8 mouse cellular contexts compared by ENCODE assay signal in the genomic region with DNA sequence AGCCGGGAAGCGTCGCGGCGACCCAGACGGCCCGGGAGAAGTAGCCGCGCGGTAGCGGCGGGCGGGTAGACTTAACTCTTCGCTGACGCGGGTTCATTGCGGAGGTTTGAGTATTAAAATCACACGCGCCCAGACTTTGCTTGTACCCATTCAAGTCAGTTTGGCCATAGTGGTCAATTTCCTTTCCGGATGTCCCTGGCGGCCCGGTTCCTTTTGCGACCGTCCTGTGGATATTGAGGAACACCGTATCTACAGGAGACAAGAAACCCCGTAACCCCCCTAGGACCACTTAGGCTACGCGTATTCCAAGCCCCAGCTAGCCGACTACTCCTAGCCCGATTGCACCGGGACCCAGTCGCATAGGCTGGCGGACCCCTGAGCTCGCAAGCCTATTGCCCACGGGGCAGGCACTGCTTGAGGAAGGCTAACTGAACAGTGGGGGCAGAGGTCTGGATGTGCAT. TPM values are rescaled to one million over a fixed set of nuclear protein-coding genes. Genes with fewer than 3 reads are reported as not detected.
DNase-seq lines count a peak whose midpoint lies in the region; ATAC-seq and TF ChIP-seq lines count a peak whose summit lies in the region.

No protein-coding gene starts in this region.

- peak overlapping the region; percentile 100 for H3K4me2 ChIP-seq in hindbrain, embryonic 11.5 days (replicated peaks; ENCODE audit: low read depth, low read length)
- H3K4me2 ChIP-seq in liver, embryonic 15.5 days = peak overlapping the region; percentile 98

- WGBS in heart, embryonic 10.5 days = under 1% methylated on average over 35 of the region's 35 CpGs
- under 1% methylated on average over 35 of the region's 35 CpGs for WGBS in hindbrain, embryonic 11.5 days
- under 1% methylated on average over 35 of the region's 35 CpGs for WGBS in liver, embryonic 15.5 days (ENCODE audit: insufficient replicate concordance)

- no peaks in the 10 kb centered on the region for H3K9me3 ChIP-seq in heart, embryonic 10.5 days
- no peaks in the 10 kb centered on the region for H3K9me3 ChIP-seq in E14TG2a.4 (ENCODE audit: low read length)
- no peaks in the 10 kb centered on the region for H3K9me3 ChIP-seq in hindbrain, embryonic 11.5 days (ENCODE audit: control insufficient read depth, low read length)
- no peaks in the 10 kb centered on the region for H3K9me3 ChIP-seq in liver, embryonic 15.5 days (replicated peaks)

- DNase-seq in heart, embryonic 10.5 days (ENCODE audit: low spot score) = no peak
- DNase-seq in heart, postnatal 36 days = no peak
- peak; percentile 63 for DNase-seq in embryo, embryonic 11 days
- no peak for DNase-seq in hindbrain, embryonic 11.5 days (ENCODE audit: low spot score)
- peak; percentile 21 for DNase-seq in right cerebral cortex, postnatal 4 days

- H3K4me1 ChIP-seq in heart, embryonic 10.5 days = peaks cover 49% of the 10 kb centered on the region
- H3K4me1 ChIP-seq in E14TG2a.4 (replicated peaks; ENCODE audit: low read depth, low read length) = peaks cover 52% of the 10 kb centered on the region
- peaks cover 19% of the 10 kb centered on the region for H3K4me1 ChIP-seq in hindbrain, embryonic 11.5 days (replicated peaks; ENCODE audit: control insufficient read depth, insufficient read depth, low read length)
- peaks cover 56% of the 10 kb centered on the region for H3K4me1 ChIP-seq in liver, embryonic 15.5 days (replicated peaks)

- intact Hi-C loops in heart, postnatal 36 days (cut with DNase I) = no loop called here

- peaks cover 15% of the 10 kb centered on the region for H3K27me3 ChIP-seq in heart, embryonic 10.5 days (ENCODE audit: insufficient read depth, poor library complexity, severe bottlenecking)
- H3K27me3 ChIP-seq in E14TG2a.4 (ENCODE audit: insufficient read depth, low read length) = peaks cover 50% of the 10 kb centered on the region
- peaks cover 29% of the 10 kb centered on the region for H3K27me3 ChIP-seq in hindbrain, embryonic 11.5 days (ENCODE audit: control insufficient read depth, insufficient read depth, low read length)
- peaks cover 62% of the 10 kb centered on the region for H3K27me3 ChIP-seq in liver, embryonic 15.5 days

- peak; percentile 4; the same call in 1 of the 2 replicates for ATAC-seq in hindbrain, embryonic 11.5 days (ENCODE audit: low FRiP score)
- ATAC-seq in liver, embryonic 15.5 days (ENCODE audit: insufficient read depth) = peak; percentile 0; the same call in 1 of the 2 replicates
- no peak for ATAC-seq in megakaryocyte progenitor cell, adult 5-6 weeks (replicated peaks; ENCODE audit: poor library complexity)

- no peak for TF ChIP-seq CTCF in E14TG2a.4 (conservative IDR thresholded peaks at IDR 0.05; ENCODE audit: low read length)

- H3K4me3 ChIP-seq in heart, embryonic 10.5 days = peak overlapping the region; percentile 91
- H3K4me3 ChIP-seq in E14TG2a.4 (replicated peaks; ENCODE audit: low read length) = peak overlapping the region; percentile 90
- peak overlapping the region; percentile 74 for H3K4me3 ChIP-seq in hindbrain, embryonic 11.5 days (ENCODE audit: low read depth, low read length)
- peak overlapping the region; percentile 75 for H3K4me3 ChIP-seq in liver, embryonic 15.5 days (replicated peaks)

- peak overlapping the region; percentile 77 for H3K9ac ChIP-seq in hindbrain, embryonic 11.5 days (ENCODE audit: low read depth, low read length)
- peak overlapping the region; percentile 72 for H3K9ac ChIP-seq in liver, embryonic 15.5 days

- H3K27ac ChIP-seq in heart, embryonic 10.5 days = peak overlapping the region; percentile 97
- H3K27ac ChIP-seq in hindbrain, embryonic 11.5 days (ENCODE audit: low read depth, low read length) = peak overlapping the region; percentile 89; the same call in 1 of the 2 replicates
- peak overlapping the region; percentile 79 for H3K27ac ChIP-seq in liver, embryonic 15.5 days (replicated peaks)

- peaks cover 18% of the 10 kb centered on the region for H3K36me3 ChIP-seq in heart, embryonic 10.5 days
- H3K36me3 ChIP-seq in E14TG2a.4 (ENCODE audit: insufficient read depth, low read length) = peaks cover 32% of the 10 kb centered on the region
- H3K36me3 ChIP-seq in hindbrain, embryonic 11.5 days (ENCODE audit: control insufficient read depth, insufficient read depth, low read length) = peaks cover 5% of the 10 kb centered on the region; the same call in 1 of the 2 replicates
- H3K36me3 ChIP-seq in liver, embryonic 15.5 days (replicated peaks) = peaks cover 25% of the 10 kb centered on the region; the same call in 1 of the 2 replicates

RNA-seq across cellular contexts. Expression of a gene that starts 0.8 kb away (rescaled TPM):
- 16.9 and 17.4 TPM in 2 replicates for polyA plus RNA-seq in heart, embryonic 10.5 days (2016; fragmentation: Nextera tagmentation; extraction: Ambion mirVana)
- 10 to 100 TPM; 17.7 to 21.9 TPM for total RNA-seq in heart, postnatal 36 days (2021)
- 15.7 and 17.2 TPM in 2 replicates for polyA plus RNA-seq in hindbrain, embryonic 11.5 days (2014; fragmentation: Nextera tagmentation; extraction: Ambion mirVana)
- polyA plus RNA-seq in liver, embryonic 15.5 days (2015; fragmentation: Nextera tagmentation; extraction: Ambion mirVana) = 4.9 and 6.1 TPM in 2 replicates
- 10.1 and 11.9 TPM in 2 replicates for total RNA-seq in megakaryocyte progenitor cell, adult 5-6 weeks (2015)
- total RNA-seq in megakaryocyte progenitor cell, adult 5-6 weeks (2017) = 8.8 and 16.0 TPM in 2 replicates

Comparison
In these comparisons a context has a peak if more than half of its experiments do, and no peak if none do; other contexts are left out.
1. DNase-seq: peak in embryo, embryonic 11 days (single experiment) and right cerebral cortex, postnatal 4 days (single experiment); none in heart, embryonic 10.5 days (single experiment), heart, postnatal 36 days (0 of 2) and hindbrain, embryonic 11.5 days (single experiment).
2. Peak in every context shown above with its lines, with median percentiles within 50 percentile points of each other: H3K27ac ChIP-seq and H3K4me3 ChIP-seq.